Mouse (Mus musculus) intestine, embryonic 15.5 days (tissue): ENCODE data around the gene Nyap1. TPM values are rescaled to one million over a fixed set of nuclear protein-coding genes. Genes with fewer than 3 reads are reported as not detected.

Source experiments
- ATAC-seq: fragments of 200-750 bp; cut with Nextera tagmentation; 2 replicates; pipeline ENCODE4 v1.8.0; 2017; ENCODE audit warnings: moderate TSS enrichment, moderate library complexity
- H3K27ac ChIP-seq: fragments of 300-500 bp; sonication (generic); 2 replicates; pipeline ENCODE4 v1.5.1; 2015; ENCODE audit warnings: mild to moderate bottlenecking, inconsistent platforms
- H3K27me3 ChIP-seq: fragments of 300-500 bp; sonication (generic); replicated peaks from 2 replicates; pipeline ENCODE4 v1.6.1; 2015; ENCODE audit warnings: inconsistent platforms
- H3K36me3 ChIP-seq: fragments of 300-500 bp; sonication (generic); 2 replicates; pipeline ENCODE4 v1.6.1; 2015; ENCODE audit warnings: inconsistent platforms
- H3K4me1 ChIP-seq: fragments of 300-500 bp; sonication (generic); replicated peaks from 2 replicates; pipeline ENCODE4 v1.6.1; 2015; ENCODE audit warnings: inconsistent platforms
- H3K4me2 ChIP-seq: fragments of 300-500 bp; sonication (generic); replicated peaks from 2 replicates; pipeline ENCODE4 v1.6.1; 2015; ENCODE audit warnings: mild to moderate bottlenecking, inconsistent platforms
- H3K4me3 ChIP-seq: fragments of 300-500 bp; sonication (generic); replicated peaks from 2 replicates; pipeline ENCODE4 v1.5.1; 2015; ENCODE audit warnings: inconsistent platforms
- H3K9ac ChIP-seq: fragments of 300-500 bp; sonication (generic); 2 replicates; pipeline ENCODE4 v1.6.1; 2015; ENCODE audit warnings: inconsistent platforms
- H3K9me3 ChIP-seq: fragments of 300-500 bp; sonication (generic); 2 replicates; pipeline ENCODE4 v1.6.1; 2016; ENCODE audit warnings: inconsistent platforms
- WGBS: fragments of 180-500 bp; shearing (Covaris S2); methylation state at CpG from one replicate; pipeline ENCODE4 v1.1.7; 2015; 5-methylcytosine and 5-hydroxymethylcytosine counted together
- polyA plus RNA-seq: library from polyadenylated mRNA; unstranded; fragments of >200 nt; fragmentation: Nextera tagmentation; extraction: Ambion mirVana; gene quantifications from 2 replicates; pipeline ENCODE4 v1.2.1, GENCODE M21; 2015

Nyap1 gene
- polyA plus RNA-seq, 1 experiment from 2014 or later, result 2.3 TPM

- ATAC-seq, result peak; percentile 54
- Histone ChIP-seq H3K27me3 (no peaks in the 10 kb centered on the region), H3K9ac (peak overlapping the region; percentile 86), H3K4me2 (peak overlapping the region; percentile 94), H3K9me3 (no peaks in the 10 kb centered on the region), H3K36me3 (peaks cover 21% of the 10 kb centered on the region), H3K4me3 (peak overlapping the region; percentile 80), H3K27ac (peak overlapping the region; percentile 94), H3K4me1 (peaks cover 42% of the 10 kb centered on the region)
- under 1% methylated on average over 81 of the region's 83 CpGs for WGBS
Observed at GRCm38 (mm10) chr5:137779053-137779933, 37.9 kb upstream of the Nyap1 start.

- H3K4me2 ChIP-seq, result peak within 1 kb of the TSS; percentile 94
- no peaks in the 10 kb centered on the region for H3K9me3 ChIP-seq
- H3K4me1 ChIP-seq, result peaks cover 35% of the 10 kb centered on the region
- under 1% methylated on average over 31 of the region's 31 CpGs for WGBS
- H3K27ac ChIP-seq, result peak within 1 kb of the TSS; percentile 94
- H3K4me3 ChIP-seq, result peak within 1 kb of the TSS; percentile 80
- H3K27me3 ChIP-seq, result no peaks in the 10 kb centered on the region
- H3K36me3 ChIP-seq, result peaks cover 21% of the 10 kb centered on the region
- ATAC-seq, result peak; percentile 94
- peak within 1 kb of the TSS; percentile 86 for H3K9ac ChIP-seq
Observed at GRCm38 (mm10) chr5:137778635-137779034, 37.2 kb upstream of the Nyap1 start, which contains the start of gene Ppp1r35. Gene Ppp1r35, plus strand, starts transcription at chr5:137778849.

GRCm38 (mm10) chr5:137777267-137777845 is 35.9 kb upstream of the Nyap1 start:
- ATAC-seq, result no peak
- Histone ChIP-seq H3K4me3 (no peak overlapping the region), H3K4me2 (0 out of 2 replicates have a peak overlapping the region, but pooled peaks have one; percentile 2), H3K4me1 (peaks cover 26% of the 10 kb centered on the region), H3K27ac (peak overlapping the region; percentile 44; the same call in 1 of the 2 replicates), H3K36me3 (peaks cover 15% of the 10 kb centered on the region), H3K27me3 (no peaks in the 10 kb centered on the region), H3K9me3 (no peaks in the 10 kb centered on the region), H3K9ac (no peak overlapping the region)
- WGBS, result 48% methylated on average over 7 of the region's 7 CpGs

DNA sequence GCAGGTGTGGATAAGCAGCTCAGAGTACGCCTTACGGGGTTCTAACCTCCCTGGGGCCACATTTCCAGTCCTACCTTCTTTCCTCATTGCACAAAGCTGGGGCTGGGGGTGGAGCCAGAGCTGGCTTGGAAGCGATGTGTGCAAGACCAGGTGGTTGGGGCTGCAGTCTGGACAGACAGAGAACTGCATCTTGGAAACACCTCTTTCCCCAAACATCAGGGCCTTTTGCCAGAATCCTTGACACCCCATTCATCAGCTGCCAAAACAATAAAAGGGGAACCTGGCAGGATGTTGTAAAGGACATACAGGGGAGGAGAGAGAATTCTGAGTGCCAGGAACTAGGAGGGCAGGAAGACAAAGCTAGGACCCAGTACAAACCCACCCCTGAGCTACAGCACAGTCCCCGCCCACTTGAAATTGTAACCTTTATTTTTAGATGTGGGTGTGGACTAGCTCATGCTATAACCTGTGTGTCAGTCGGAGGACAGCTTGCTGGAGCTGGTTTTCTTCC is 35.1 kb upstream of the Nyap1 start:
- 26% methylated on average over 5 of the region's 5 CpGs for WGBS

DNA sequence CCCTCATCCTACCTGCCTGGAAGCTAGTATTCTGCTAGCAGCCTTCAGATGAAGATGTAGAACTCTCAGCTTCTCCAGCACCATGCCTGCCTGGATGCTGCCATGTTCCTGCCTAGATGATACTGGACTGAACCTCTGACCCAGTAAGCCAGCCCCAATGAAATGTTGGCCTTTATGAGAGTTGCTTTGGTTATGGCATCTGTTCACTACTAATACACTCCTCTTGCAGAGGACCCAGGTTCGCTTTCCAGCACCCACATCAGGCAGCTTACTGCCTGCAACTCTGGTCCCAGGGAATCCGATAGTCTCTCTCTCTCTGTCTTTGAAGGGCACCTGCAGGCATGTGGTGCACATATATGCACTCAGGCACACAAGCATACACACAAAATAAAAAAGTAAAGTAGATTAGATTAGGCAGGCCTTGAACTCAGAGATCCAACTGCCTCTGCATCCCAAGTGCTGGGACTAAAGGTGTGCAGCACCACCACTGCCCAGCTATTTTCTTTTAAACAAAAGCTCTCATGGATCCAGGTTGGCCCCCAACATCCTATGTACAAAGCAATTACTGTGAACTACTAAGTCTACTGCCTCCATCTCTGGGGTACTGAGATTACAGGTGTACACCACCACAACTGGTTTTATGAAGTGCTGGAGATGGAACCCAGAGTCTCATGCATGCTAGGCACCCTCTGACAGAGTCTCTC is 34.3 kb upstream of the Nyap1 start:
- H3K4me3 ChIP-seq, result no peak overlapping the region
- no peaks in the 10 kb centered on the region for H3K9me3 ChIP-seq
- ATAC-seq, result no peak
- WGBS, result 91% methylated on average over 2 of the region's 2 CpGs
- 0 out of 2 replicates have a peak, but pooled peaks cover 4% of the 10 kb centered on the region for H3K36me3 ChIP-seq
- no peaks in the 10 kb centered on the region for H3K27me3 ChIP-seq
- peak overlapping the region; percentile 45 for H3K27ac ChIP-seq
- H3K4me1 ChIP-seq, result peaks cover 23% of the 10 kb centered on the region
- no peak overlapping the region for H3K9ac ChIP-seq
- H3K4me2 ChIP-seq, result no peak overlapping the region

More for the DNA sequence above, 35.1 kb upstream of the Nyap1 start:
- peak overlapping the region; percentile 45 for H3K27ac ChIP-seq
- H3K4me2 ChIP-seq, result peak overlapping the region; percentile 2; the same call in 1 of the 2 replicates
- H3K36me3 ChIP-seq, result peaks cover 6% of the 10 kb centered on the region; the same call in 1 of the 2 replicates
- no peak overlapping the region for H3K4me3 ChIP-seq
- H3K4me1 ChIP-seq, result peaks cover 23% of the 10 kb centered on the region
- H3K9me3 ChIP-seq, result no peaks in the 10 kb centered on the region
- H3K27me3 ChIP-seq, result no peaks in the 10 kb centered on the region
- no peak overlapping the region for H3K9ac ChIP-seq
- ATAC-seq, result peak; percentile 52

GRCm38 (mm10) chr5:137772755-137773154 is 31.3 kb upstream of the Nyap1 start:
- Histone ChIP-seq H3K36me3 (no peaks in the 10 kb centered on the region), H3K27me3 (no peaks in the 10 kb centered on the region), H3K27ac (no peak overlapping the region), H3K4me1 (0 out of 2 replicates have a peak, but pooled peaks cover 8% of the 10 kb centered on the region), H3K9ac (no peak overlapping the region), H3K4me3 (no peak overlapping the region), H3K9me3 (no peaks in the 10 kb centered on the region), H3K4me2 (no peak overlapping the region)
- ATAC-seq, result no peak

DNA sequence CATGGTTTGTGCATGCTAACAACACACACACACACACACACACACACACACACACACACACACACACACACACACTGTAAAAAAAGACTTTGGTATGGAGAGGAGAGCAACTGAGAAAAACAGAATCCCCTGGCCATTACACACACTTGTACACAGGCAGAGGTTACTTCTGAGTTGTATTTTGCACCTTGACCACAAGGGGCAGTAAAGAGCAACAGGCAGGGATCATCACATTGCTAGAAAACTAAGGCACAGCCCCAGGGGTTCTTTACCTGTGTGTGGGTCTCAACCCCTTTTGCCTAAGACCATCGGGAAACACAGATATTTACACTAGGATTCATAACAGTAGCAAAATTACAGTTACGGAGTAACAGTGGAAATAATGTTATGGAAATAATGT is 29.3 kb upstream of the Nyap1 start:
- H3K27me3 ChIP-seq, result no peaks in the 10 kb centered on the region
- H3K27ac ChIP-seq, result no peak overlapping the region
- H3K4me1 ChIP-seq, result no peaks in the 10 kb centered on the region
- no peak overlapping the region for H3K4me2 ChIP-seq
- no peak overlapping the region for H3K9ac ChIP-seq
- ATAC-seq, result peak; percentile 46; the same call in 1 of the 2 replicates
- H3K9me3 ChIP-seq, result no peaks in the 10 kb centered on the region
- WGBS, result 47% methylated on average over 2 of the region's 2 CpGs
- no peak overlapping the region for H3K4me3 ChIP-seq
- H3K36me3 ChIP-seq, result no peaks in the 10 kb centered on the region

DNA sequence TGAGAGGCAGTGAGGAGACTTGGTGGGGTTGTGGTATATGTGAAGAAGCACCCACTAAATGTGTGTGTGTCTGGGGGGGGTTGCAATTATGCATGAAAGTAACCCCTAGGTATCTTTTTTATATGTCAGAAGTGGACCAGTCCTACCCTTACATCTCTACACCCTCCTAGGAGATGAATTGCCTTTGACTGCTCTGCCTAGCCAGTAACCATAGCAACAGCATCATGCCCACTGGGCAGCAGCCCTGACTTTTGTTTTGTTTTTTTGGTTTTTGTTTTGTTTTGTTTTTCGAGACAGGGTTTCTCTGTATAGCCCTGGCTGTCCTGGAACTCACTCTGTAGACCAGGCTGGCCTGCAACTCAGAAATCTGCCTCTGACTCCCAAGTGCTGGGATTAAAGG is 27.1 kb upstream of the Nyap1 start:
- 59% methylated on average over 1 of the region's 1 CpGs for WGBS
- Histone ChIP-seq H3K9me3 (no peaks in the 10 kb centered on the region), H3K4me3 (no peak overlapping the region), H3K9ac (no peak overlapping the region), H3K27me3 (no peaks in the 10 kb centered on the region), H3K4me1 (no peaks in the 10 kb centered on the region), H3K27ac (no peak overlapping the region), H3K36me3 (no peaks in the 10 kb centered on the region), H3K4me2 (no peak overlapping the region)
- no peak for ATAC-seq

- H3K4me2 ChIP-seq, result no peak overlapping the region
- ATAC-seq, result no peak
- 59% methylated on average over 3 of the region's 3 CpGs for WGBS
- H3K4me1 ChIP-seq, result no peaks in the 10 kb centered on the region
- H3K27me3 ChIP-seq, result no peaks in the 10 kb centered on the region
- no peak overlapping the region for H3K27ac ChIP-seq
- no peaks in the 10 kb centered on the region for H3K36me3 ChIP-seq
- no peak overlapping the region for H3K9ac ChIP-seq
- no peak overlapping the region for H3K4me3 ChIP-seq
- H3K9me3 ChIP-seq, result no peaks in the 10 kb centered on the region
Observed at GRCm38 (mm10) chr5:137766270-137766669, 24.9 kb upstream of the Nyap1 start.

- WGBS, result 53% methylated on average over 9 of the region's 9 CpGs
- H3K4me2 ChIP-seq, result no peak overlapping the region
Observed at GRCm38 (mm10) chr5:137764609-137765340, 23.4 kb upstream of the Nyap1 start.

DNA sequence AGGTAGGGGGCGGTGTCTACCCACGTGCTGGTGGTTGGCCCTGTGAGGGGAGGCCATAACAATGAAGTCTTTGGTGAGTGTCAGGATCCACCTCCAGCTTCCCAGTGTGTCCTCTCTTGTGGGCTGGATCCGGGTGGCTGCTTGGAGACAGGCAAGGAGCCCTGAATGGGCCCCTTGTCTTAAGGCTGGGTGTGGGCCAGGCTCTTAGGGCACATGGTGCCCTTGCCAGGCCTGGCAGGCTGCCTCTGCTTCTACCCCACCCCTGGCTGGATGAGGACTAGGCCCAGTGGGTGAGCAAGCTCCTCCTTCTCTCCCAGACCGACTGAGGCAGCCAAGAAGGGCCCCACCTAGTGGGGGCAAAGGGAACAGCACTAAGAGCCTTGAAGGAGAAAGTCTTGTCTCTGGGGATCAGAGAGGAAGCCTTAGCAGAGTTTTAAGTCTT is 18.6 kb upstream of the Nyap1 start:
- no peak overlapping the region for H3K27ac ChIP-seq
- peak; percentile 79 for ATAC-seq
- no peak overlapping the region for H3K9ac ChIP-seq

More at GRCm38 (mm10) chr5:137764609-137765340, 23.4 kb upstream of the Nyap1 start:
- Histone ChIP-seq H3K4me1 (peaks cover 3% of the 10 kb centered on the region), H3K9ac (no peak overlapping the region), H3K27ac (no peak overlapping the region), H3K36me3 (0 out of 2 replicates have a peak, but pooled peaks cover 3% of the 10 kb centered on the region), H3K9me3 (no peaks in the 10 kb centered on the region), H3K4me3 (no peak overlapping the region), H3K27me3 (no peaks in the 10 kb centered on the region)
- ATAC-seq, result no peak

More for the DNA sequence above, 18.6 kb upstream of the Nyap1 start:
- H3K4me3 ChIP-seq, result no peak overlapping the region
- no peak overlapping the region for H3K4me2 ChIP-seq
- WGBS, result 36% methylated on average over 4 of the region's 4 CpGs
- peaks cover 7% of the 10 kb centered on the region for H3K4me1 ChIP-seq
- H3K27me3 ChIP-seq, result no peaks in the 10 kb centered on the region
- H3K36me3 ChIP-seq, result peaks cover 31% of the 10 kb centered on the region
- no peaks in the 10 kb centered on the region for H3K9me3 ChIP-seq
